Mouse (Mus musculus) midbrain, embryonic 10.5 days (tissue): Measurements from ENCODE around the gene Coq9. TPM values are rescaled to one million over a fixed set of nuclear protein-coding genes. Genes with fewer than 3 reads are reported as not detected.
A peak's percentile ranks its signal among the peaks of the same experiment; 100 is the strongest.
"Not testable (repeated sequence)": the region's sequence is repeated elsewhere in the genome, so short reads cannot be mapped to it uniquely, and the experiment has no call there.

Source experiments
- DNase-seq: peaks from one replicate; pipeline ENCODE4 v3.0.0-alpha.2; 2017; ENCODE audit warnings: low spot score
- H3K27ac ChIP-seq: fragments of 300-500 bp; sonication (generic); replicated peaks from 2 replicates; pipeline ENCODE4 v1.5.1; 2016; ENCODE audit warnings: mild to moderate bottlenecking
- H3K27me3 ChIP-seq: fragments of 300-500 bp; sonication (generic); 2 replicates; pipeline ENCODE4 v1.6.1; 2016; ENCODE audit warnings: low read depth, mild to moderate bottlenecking; ENCODE audit not compliant: poor library complexity, severe bottlenecking
- H3K36me3 ChIP-seq: fragments of 300-500 bp; sonication (generic); 2 replicates; pipeline ENCODE4 v1.6.1; 2016; ENCODE audit warnings: mild to moderate bottlenecking, moderate library complexity
- H3K4me1 ChIP-seq: fragments of 300-500 bp; sonication (generic); 2 replicates; pipeline ENCODE4 v1.6.1; 2016
- H3K4me3 ChIP-seq: fragments of 300-500 bp; sonication (generic); 2 replicates; pipeline ENCODE4 v1.5.1; 2016; ENCODE audit warnings: mild to moderate bottlenecking, moderate library complexity
- H3K9me3 ChIP-seq: fragments of 300-500 bp; sonication (generic); replicated peaks from 2 replicates; pipeline ENCODE4 v1.6.1; 2016; ENCODE audit warnings: mild to moderate bottlenecking
- WGBS: fragments of 180-500 bp; shearing (Covaris S2); methylation state at CpG from one replicate; pipeline ENCODE4 v1.1.7; 2016; 5-methylcytosine and 5-hydroxymethylcytosine counted together
- polyA plus RNA-seq: library from polyadenylated mRNA; unstranded; fragments of >200 nt; fragmentation: Nextera tagmentation; extraction: Ambion mirVana; gene quantifications from 2 replicates; pipeline ENCODE4 v1.2.1, GENCODE M21; 2016

Gene Coq9
- polyA plus RNA-seq, 1 experiment from 2014 or later, result 50.4 TPM

GRCm38 (mm10) chr8:94828284-94828683 lies 9.8 kb upstream of the Coq9 start:
- Histone ChIP-seq H3K4me1 (no peaks in the 10 kb centered on the region), H3K27ac (no peak overlapping the region), H3K27me3 (no peaks in the 10 kb centered on the region), H3K9me3 (peaks cover 4% of the 10 kb centered on the region; the same call in 1 of the 2 replicates), H3K4me3 (no peak overlapping the region), H3K36me3 (peaks cover 92% of the 10 kb centered on the region)
- DNase-seq, result no peak
- 95% methylated on average over 6 of the region's 6 CpGs for WGBS

DNA sequence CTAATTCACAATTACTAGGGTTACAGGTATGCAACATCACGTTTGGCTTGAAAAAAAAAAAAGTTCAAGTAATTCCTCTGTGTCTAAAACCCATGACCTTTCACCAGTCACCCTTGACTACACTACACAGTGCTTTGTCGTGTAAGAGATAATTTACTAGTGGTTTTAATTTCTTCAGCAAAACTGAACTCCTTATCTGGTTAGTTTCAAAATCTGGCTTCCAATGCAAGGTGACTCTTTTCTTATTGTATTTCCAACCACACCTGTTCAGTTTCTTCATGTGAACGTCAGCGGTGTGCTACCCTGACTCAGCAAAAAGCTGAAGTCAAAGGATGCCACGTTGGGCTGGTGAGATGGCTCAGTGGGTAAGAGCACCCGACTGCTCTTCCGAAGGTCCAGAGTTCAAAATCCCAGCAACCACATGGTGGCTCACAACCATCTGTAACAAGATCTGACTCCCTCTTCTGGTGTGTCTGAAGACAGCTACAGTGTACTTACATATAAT lies 4.2 kb upstream of the Coq9 start:
- not testable (repeated sequence) for H3K27me3 ChIP-seq, H3K27ac ChIP-seq, DNase-seq, H3K9me3 ChIP-seq, H3K4me3 ChIP-seq
- Histone ChIP-seq H3K36me3 (peaks cover 39% of the 10 kb centered on the region), H3K4me1 (peaks cover 17% of the 10 kb centered on the region)
- WGBS, result 90% methylated on average over 7 of the region's 7 CpGs

GRCm38 (mm10) chr8:94835751-94836150 lies 2.4 kb upstream of the Coq9 start:
- H3K27ac ChIP-seq, H3K4me3 ChIP-seq, H3K27me3 ChIP-seq, DNase-seq, H3K9me3 ChIP-seq: not testable (repeated sequence)
- Histone ChIP-seq H3K4me1 (peaks cover 21% of the 10 kb centered on the region), H3K36me3 (peaks cover 21% of the 10 kb centered on the region)
- WGBS, result 96% methylated on average over 13 of the region's 13 CpGs

DNA sequence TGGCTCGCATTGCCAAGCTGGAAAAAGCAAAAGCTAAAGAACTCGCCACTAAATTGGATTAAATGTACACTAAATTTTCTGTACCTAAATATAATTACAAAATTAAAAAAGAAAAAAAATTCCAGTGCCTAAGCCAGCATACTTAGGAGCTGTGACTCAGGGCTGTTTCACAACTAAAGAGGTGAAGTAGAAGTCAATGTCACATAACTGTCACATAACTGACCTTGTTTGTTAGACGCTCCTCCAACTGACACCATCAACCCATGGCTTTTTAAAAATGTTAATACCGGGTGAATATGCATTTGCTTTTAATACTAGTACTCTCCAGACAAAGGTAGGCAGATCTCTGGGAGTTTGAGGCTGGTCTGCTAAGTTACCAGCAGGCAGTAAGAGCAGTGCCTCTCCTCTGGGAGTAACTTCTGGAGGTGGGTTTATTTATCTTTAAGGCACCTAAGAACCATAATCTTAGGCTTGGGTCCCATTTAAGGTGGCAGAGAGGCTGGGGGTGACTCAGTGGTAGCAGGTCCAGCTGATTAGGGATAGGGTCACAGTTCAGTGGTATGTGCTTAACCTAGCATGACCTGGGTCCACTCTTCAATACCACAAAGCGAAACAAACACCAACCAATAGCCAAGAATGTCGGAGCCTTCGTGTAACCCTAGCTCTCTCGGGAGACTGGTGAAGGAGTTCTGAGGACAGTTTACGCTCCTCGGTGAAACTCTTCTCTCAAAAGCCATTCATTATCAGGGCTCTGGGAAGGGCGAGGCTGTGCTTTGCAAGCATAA lies 1.5 kb upstream of the Coq9 start:
- 68% methylated on average over 11 of the region's 11 CpGs for WGBS
- Histone ChIP-seq H3K4me3 (peak overlapping the region; percentile 82), H3K27ac (no peak overlapping the region), H3K9me3 (no peaks in the 10 kb centered on the region), H3K36me3 (peaks cover 12% of the 10 kb centered on the region), H3K4me1 (peaks cover 21% of the 10 kb centered on the region), H3K27me3 (no peaks in the 10 kb centered on the region)
- DNase-seq, result no peak

- under 1% methylated on average over 24 of the region's 24 CpGs for WGBS
- Histone ChIP-seq H3K27ac (peak overlapping the region; percentile 91), H3K36me3 (no peaks in the 10 kb centered on the region), H3K9me3 (no peaks in the 10 kb centered on the region), H3K4me3 (peak overlapping the region; percentile 82), H3K27me3 (no peaks in the 10 kb centered on the region), H3K4me1 (peaks cover 21% of the 10 kb centered on the region)
- no peak for DNase-seq
Observed at GRCm38 (mm10) chr8:94838600-94838999, 479 bp downstream of the Coq9 start.

DNA sequence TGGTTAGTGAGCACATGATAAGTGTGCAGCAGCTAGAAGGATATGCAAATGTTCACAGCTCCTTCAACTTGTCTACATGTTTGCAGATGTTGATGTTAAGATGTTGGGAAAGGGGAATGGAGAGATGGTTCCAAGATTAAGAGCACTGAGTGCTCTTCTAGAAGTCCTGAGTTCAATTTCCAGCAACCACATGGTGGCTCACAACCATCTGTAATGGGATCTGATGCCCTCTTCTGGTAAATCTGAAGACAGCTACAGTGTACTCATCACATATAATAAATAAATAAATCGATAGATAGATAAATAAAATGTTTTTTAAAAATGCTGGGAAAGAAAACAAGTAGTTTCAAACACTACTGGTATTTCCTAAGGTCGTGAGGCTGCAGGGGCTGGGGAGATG lies 3.1 kb downstream of the Coq9 start:
- no peak overlapping the region for H3K4me3 ChIP-seq
- peaks cover 17% of the 10 kb centered on the region for H3K36me3 ChIP-seq
- H3K27ac ChIP-seq, result no peak overlapping the region
- DNase-seq, result no peak
- peaks cover 21% of the 10 kb centered on the region for H3K4me1 ChIP-seq
- WGBS, result 50% methylated on average over 2 of the region's 2 CpGs
- H3K9me3 ChIP-seq, result no peaks in the 10 kb centered on the region
- no peaks in the 10 kb centered on the region for H3K27me3 ChIP-seq

GRCm38 (mm10) chr8:94850049-94850448 lies 11.9 kb downstream of the Coq9 start:
- DNase-seq, result no peak
- peaks cover 75% of the 10 kb centered on the region for H3K36me3 ChIP-seq
- no peaks in the 10 kb centered on the region for H3K27me3 ChIP-seq
- H3K9me3 ChIP-seq, result no peaks in the 10 kb centered on the region
- H3K4me1 ChIP-seq, result no peaks in the 10 kb centered on the region
- no peak overlapping the region for H3K4me3 ChIP-seq
- WGBS, result 94% methylated on average over 5 of the region's 5 CpGs
- H3K27ac ChIP-seq, result no peak overlapping the region

- H3K27ac ChIP-seq, H3K9me3 ChIP-seq, DNase-seq, H3K27me3 ChIP-seq, H3K4me3 ChIP-seq: not testable (repeated sequence)
- WGBS, result 87% methylated on average over 11 of the region's 11 CpGs
- Histone ChIP-seq H3K36me3 (peaks cover 53% of the 10 kb centered on the region), H3K4me1 (peaks cover 17% of the 10 kb centered on the region)
Observed at GRCm38 (mm10) chr8:94854761-94855160, 16.6 kb downstream of the Coq9 start.

- WGBS, result 33% methylated on average over 5 of the region's 5 CpGs
- H3K4me3 ChIP-seq, result peak overlapping the region; percentile 92
- no peaks in the 10 kb centered on the region for H3K27me3 ChIP-seq
- H3K36me3 ChIP-seq, result peaks cover 55% of the 10 kb centered on the region
- no peak overlapping the region for H3K27ac ChIP-seq
- no peak for DNase-seq
- H3K4me1 ChIP-seq, result peaks cover 17% of the 10 kb centered on the region
- H3K9me3 ChIP-seq, result no peaks in the 10 kb centered on the region
Observed at GRCm38 (mm10) chr8:94857011-94857345, 18.9 kb downstream of the Coq9 start.

DNA sequence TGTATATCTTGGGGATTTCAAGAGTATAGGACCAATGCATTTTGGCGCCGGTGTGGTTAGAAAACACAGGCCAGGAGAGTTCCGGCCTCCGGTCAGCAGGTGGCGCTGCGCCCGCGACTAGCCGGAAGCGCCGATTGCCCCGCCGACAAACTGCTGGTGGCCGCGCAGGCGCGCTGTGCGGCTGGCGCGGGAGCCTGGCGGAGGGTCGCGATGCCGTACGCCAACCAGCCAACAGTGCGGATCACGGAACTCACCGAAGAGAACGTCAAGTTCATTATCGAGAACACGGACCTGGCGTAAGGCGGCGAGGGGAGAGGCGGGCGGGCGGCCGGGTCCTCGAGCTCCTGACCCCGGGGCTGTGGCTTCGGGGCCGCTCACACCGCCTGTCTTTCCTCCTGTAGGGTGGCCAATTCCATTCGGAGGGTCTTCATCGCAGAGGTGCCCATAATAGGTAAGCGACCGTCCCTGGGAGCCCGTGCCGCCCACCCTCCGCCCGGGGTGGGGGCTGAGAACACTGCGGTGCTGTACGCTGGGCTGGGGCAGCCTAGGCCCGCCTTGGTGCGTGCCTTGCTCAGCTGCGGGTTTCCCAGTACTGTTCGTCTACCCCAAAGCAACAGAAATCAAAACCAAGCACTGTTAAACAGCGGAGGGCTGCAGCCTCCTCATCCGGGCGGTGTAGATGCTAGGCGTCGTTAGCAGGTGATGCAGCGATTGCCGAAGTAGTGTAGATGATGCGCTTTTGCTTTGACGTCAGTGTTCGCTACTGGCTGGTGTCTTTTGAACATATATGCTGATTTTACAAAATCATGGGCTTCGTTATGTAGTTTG lies 19.4 kb downstream of the Coq9 start, which contains the start of gene Polr2c:
Gene Polr2c (plus strand): TSS at position 105 of the 828 bp plus-strand sequence.
- Histone ChIP-seq H3K4me3 (peak within 1 kb of the TSS; percentile 92), H3K36me3 (peaks cover 55% of the 10 kb centered on the region), H3K27ac (peak within 1 kb of the TSS; percentile 90), H3K4me1 (peaks cover 17% of the 10 kb centered on the region), H3K9me3 (no peaks in the 10 kb centered on the region), H3K27me3 (no peaks in the 10 kb centered on the region)
- under 1% methylated on average over 68 of the region's 68 CpGs for WGBS
- DNase-seq, result peak; percentile 91

GRCm38 (mm10) chr8:94861352-94861910 lies 23.3 kb downstream of the Coq9 start:
- DNase-seq, result peak; percentile 70
- no peaks in the 10 kb centered on the region for H3K9me3 ChIP-seq
- no peak overlapping the region for H3K4me3 ChIP-seq
- H3K27me3 ChIP-seq, result no peaks in the 10 kb centered on the region
- 81% methylated on average over 8 of the region's 8 CpGs for WGBS
- peaks cover 17% of the 10 kb centered on the region for H3K4me1 ChIP-seq
- H3K27ac ChIP-seq, result no peak overlapping the region
- H3K36me3 ChIP-seq, result peaks cover 72% of the 10 kb centered on the region

- Histone ChIP-seq H3K9me3 (no peaks in the 10 kb centered on the region), H3K27me3 (no peaks in the 10 kb centered on the region), H3K36me3 (peaks cover 80% of the 10 kb centered on the region), H3K4me3 (no peak overlapping the region), H3K4me1 (peaks cover 17% of the 10 kb centered on the region), H3K27ac (no peak overlapping the region)
- no peak for DNase-seq
- WGBS, result 91% methylated on average over 12 of the region's 12 CpGs
Observed at GRCm38 (mm10) chr8:94862487-94863220, 24.5 kb downstream of the Coq9 start.
